Mouse (Mus musculus) liver, embryonic 14.5 days (tissue): ENCODE data around the gene Prokr2.

Experiments used
- CTCF ChIP-seq: IDR thresholded peaks from 2 replicates; pipeline ENCODE4 v1.5.1; 2016; ENCODE audit warnings: antibody characterized with exemption, low read depth, control low read depth
- EP300 ChIP-seq: IDR thresholded peaks from 2 replicates; pipeline ENCODE4 v1.6.1; 2016; ENCODE audit warnings: antibody characterized with exemption, low read depth

- TF ChIP-seq CTCF (no peak), EP300 (no peak)
Observed at GRCm38 (mm10) chr2:132390607-132391160, 5.4 kb upstream of the Prokr2 start.
